Comparison of ENCODE assay signal across 8 mouse cellular contexts in genomic region chr4:124700248-124700971, GRCm38 (mm10). TPM values are rescaled to one million over a fixed set of nuclear protein-coding genes. Genes with fewer than 3 reads are reported as not detected.
DNase-seq lines count a peak whose midpoint lies in the region; ATAC-seq lines count a peak whose summit lies in the region.

Fhl3 (plus strand) TSS chr4:124700701.

- no peaks in the 10 kb centered on the region for H3K9me3 ChIP-seq in erythroblast, embryonic 14.5 days (ENCODE audit: control insufficient read depth, low read length)

- DNase-seq in embryo, embryonic 10.5 days (ENCODE audit: low spot score): peak; percentile 85
- peak; percentile 55 to 60 for DNase-seq in heart, adult 9 months (ENCODE audit: low spot score in 2 of 2)
- DNase-seq in kidney, adult 8-10 months: peak; percentile 79 to 80
- peak; percentile 68 for DNase-seq in lung, postnatal 10 days
- DNase-seq in retina, postnatal 7 days (ENCODE audit: low read depth, low spot score): peak; percentile 31
- DNase-seq in cerebellum, adult 18-20 months: no peak

- peaks cover 52% of the 10 kb centered on the region for H3K27me3 ChIP-seq in erythroblast, embryonic 14.5 days (ENCODE audit: control insufficient read depth)

- peaks cover 45% of the 10 kb centered on the region for H3K4me1 ChIP-seq in erythroblast, embryonic 14.5 days (ENCODE audit: control insufficient read depth)

- ATAC-seq in erythroblast, adult 5-6 weeks (replicated peaks; ENCODE audit: low FRiP score, poor library complexity, severe bottlenecking): no peak

- peak within 1 kb of the TSS; percentile 69 for H3K4me3 ChIP-seq in erythroblast, embryonic 14.5 days (replicated peaks)

- no peaks in the 10 kb centered on the region for H3K36me3 ChIP-seq in erythroblast, embryonic 14.5 days (ENCODE audit: control insufficient read depth)

RNA-seq across cellular contexts. Expression of gene Fhl3, which starts in this region (rescaled TPM):
- 0.05 and 0.09 TPM in 2 replicates for polyA plus RNA-seq in erythroblast, embryonic 14.5 days (2012)
- total RNA-seq in erythroblast, adult 5-6 weeks (2015; ENCODE audit: low replicate concordance): 4.2 and 7.5 TPM in 2 replicates
- 0.77 and 1.3 TPM in 2 replicates for total RNA-seq in erythroblast, adult 5-6 weeks (2017; ENCODE audit: low replicate concordance)

Comparison
In these comparisons a context has a peak if more than half of its experiments do, and no peak if none do; other contexts are left out.
1. DNase-seq: peak in embryo, embryonic 10.5 days (single experiment), heart, adult 9 months (2 of 2), kidney, adult 8-10 months (2 of 2), lung, postnatal 10 days (single experiment) and retina, postnatal 7 days (single experiment); none in cerebellum, adult 18-20 months (0 of 2).